Mouse (Mus musculus): ENCODE data around the gene Fkbp8.
"Not testable (repeated sequence)": the region's sequence is repeated elsewhere in the genome, so short reads cannot be mapped to it uniquely, and the experiment has no call there.

The Fkbp8 gene

DNA sequence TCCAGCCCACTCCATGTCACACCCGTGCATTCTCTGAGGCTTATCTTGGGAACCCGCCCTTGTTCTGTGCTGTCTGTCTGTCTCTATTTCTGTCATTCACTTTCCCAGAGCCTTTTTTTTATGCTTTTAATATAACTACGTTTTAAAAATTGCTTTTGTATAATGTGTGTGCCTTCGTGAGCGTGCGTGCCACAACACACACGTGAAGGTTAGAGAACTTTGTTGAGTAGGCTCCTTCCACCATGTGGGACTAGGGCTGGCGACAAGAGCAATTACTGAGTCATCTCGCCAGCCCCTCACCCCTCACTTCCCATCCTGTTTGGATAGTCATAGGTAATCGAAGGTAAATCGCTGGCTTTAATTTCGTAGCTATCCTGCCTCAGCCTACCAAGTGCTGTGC is 25.0 kb upstream of the Fkbp8 start:
- DNase-seq (ENCODE audit: low spot score) = no peak

DNA sequence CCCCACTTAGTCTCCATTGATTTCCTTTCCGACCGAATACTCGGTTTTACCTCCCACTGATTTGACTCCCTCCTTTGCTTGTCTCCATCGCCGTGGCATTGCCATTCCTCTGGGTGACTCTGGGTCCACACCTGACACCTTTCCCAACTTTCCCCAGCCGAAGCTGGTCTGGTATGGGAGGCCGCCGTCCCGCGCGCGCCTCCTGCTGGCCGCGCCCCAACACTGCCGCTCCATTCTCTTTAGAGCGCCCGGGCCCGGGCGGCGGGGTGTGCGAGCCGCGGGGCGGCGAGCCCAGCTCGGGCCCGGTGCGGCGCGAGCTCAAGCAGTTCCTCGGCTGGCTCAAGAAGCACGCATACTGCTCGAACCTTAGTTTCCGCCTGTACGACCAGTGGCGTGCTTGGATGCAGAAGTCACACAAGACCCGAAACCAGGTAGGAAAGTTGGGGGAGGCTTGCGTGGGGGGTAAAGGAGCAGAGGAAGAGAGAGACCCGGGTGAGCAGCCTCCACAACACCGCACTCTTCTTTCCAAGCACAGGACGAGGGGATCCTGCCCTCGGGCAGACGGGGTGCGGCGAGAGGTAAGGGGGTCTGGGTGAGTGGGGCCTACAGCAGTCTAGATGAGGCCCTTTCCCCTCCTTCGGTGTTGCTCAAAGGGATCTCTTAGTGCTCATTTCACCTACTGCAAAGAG is 24.3 kb upstream of the Fkbp8 start:
- peak; percentile 73 for DNase-seq (ENCODE audit: low spot score)

DNA sequence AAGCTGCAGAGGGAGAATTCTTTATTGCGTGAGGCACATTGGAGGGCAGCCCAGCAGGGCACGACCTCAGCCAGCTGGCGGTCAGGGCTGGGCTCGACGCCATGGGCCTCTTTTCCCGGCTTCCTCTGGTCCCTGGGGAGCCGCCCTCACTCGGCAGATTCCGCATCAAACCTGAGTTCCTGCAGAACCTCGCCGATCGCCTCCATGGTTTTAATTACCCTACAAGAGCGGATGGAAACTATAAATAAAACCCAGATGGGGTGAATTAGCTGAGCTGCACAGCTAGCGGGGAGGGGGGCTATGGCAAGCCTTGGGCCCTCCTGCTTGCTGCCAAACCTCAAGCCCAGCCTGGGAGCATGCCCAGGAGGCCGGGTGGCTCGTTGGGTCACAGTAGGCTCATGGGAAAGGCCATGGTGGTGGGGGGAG is 23.2 kb upstream of the Fkbp8 start:
- DNase-seq (ENCODE audit: low spot score) = no peak

DNA sequence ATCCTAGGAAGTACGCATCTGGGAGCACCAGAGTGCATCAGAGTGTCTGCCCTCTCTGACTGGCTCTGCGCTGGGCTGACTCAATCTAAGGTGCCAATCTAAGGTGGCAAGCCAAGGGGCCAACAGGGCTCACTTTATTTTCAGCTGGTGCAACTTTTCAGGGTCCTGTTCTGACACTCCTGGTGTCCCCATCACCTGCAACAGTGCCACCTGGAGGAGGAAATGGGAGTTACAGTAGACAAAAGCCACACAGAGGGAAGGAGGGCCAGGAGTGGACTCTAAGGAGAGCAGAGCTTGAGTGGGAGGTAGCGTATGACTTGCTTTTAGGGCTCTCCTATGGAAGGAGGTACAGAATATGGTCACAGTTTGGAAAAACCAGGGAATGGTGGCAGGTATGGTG is 22.7 kb upstream of the Fkbp8 start:
- DNase-seq (ENCODE audit: low spot score) = peak; percentile 62

DNA sequence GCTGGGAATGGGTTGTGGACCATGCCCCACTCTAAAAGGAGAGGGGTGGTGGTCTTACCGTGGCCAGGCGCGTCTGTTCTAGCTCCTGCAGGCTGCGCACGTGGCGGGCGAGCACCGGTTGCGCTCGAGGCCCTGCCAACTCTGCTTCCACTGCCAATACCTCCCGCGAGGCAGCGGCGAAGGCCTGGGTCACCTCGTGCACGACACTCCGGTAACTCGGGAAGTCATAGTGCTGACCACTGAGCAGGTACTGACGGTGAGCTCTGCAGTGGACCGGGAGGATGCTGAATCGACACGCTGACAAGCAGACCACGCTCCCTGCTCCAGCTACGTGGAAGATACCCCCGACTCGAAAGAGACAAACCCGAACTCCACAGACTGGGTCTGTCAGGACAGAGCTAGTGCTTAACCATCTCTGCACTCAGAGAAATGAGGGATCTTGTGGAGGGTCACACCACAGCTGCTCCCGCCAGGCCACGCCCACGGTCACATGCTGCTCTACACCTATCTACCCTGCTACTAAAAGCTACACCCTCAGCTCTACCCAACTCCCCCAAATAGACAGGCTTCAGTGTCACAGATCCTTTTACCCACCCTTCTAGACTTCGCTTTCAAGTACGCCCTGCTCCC is 21.7 kb upstream of the Fkbp8 start:
- DNase-seq (ENCODE audit: low spot score) = no peak

DNA sequence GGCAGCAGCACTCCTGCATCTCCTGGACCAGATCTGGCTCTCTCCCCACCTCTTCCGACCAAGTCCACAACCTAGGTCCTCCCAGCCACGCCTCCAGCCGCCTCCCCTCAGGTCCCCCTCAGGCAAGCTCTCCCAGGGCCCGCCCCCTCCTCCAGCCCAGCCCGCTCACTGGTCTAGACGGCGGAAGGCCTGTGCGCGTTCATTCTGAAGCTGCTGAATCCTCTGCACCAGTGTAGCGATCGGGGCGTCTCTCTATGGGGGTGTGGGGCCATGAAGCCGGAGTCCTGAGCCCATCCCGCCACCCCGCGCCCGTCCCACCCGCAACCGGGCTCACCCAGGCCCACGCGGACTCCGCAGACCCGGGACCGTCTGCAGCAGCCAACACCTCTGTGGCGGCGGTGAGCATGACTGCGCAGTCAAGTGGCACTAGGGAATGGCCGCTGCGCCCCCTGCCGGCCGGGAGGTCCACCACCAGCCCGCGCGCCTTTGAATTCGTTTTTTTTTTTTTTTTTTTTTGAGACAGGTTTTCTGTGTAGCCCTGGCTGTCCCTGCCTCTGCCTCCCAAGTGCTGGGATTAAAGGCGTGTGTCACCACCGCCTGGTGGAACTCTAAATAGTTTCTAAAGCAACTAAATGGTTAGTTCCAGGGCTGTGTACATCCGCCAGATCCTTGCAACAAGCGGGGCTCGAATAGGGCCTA is 21.0 kb upstream of the Fkbp8 start, which contains the start of gene Rex1bd:
Gene Rex1bd (minus strand): TSS at position 425 of the 699 bp plus-strand sequence.
- DNase-seq (ENCODE audit: low spot score) = peak; percentile 95

DNA sequence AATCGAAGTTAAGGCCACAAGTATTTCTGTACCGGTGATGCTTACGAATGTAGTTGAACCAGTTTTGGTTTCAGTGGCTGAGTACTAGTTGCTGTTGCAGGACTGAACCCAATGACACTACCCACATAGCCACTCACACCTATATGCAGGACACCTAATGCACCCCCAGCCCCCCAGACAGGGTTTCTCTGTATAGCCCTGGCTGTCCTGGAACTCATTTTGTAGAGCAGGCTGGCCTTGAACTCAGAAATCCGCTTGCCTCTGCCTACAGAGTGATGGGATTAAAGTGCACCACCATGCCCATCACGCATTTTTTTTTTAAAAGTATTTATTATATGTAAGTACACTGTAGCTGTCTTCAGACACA is 20.5 kb upstream of the Fkbp8 start:
- no peak for DNase-seq (ENCODE audit: low spot score)

DNA sequence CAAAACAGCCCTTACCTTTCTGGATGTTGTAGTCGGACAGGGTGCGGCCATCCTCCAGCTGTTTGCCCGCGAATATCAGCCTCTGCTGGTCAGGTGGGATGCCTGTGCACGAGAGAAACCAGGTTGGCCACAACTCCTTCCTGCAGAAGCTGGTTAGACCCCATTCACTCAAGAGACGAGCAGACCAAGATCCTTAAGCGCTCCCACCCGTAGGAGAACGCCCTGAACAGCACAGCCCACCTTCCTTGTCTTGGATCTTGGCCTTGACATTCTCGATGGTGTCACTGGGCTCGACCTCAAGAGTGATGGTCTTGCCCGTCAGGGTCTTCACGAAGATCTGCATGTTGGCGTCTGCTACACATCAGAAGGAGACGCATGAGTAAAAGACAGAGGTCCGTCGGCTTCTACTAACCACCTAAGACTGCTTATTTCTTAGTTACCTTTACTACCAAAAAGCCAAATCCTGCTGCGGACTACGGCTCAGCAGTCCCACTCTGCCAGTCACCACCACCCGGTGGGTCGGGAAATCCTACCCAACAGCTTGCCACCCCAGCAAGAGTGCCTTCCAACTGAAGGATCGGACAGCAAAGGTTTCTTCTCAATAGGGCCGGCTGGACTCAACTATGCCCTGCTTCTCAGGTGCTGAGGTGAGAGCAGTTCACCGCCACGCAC is 18.1 kb upstream of the Fkbp8 start:
- no peak for DNase-seq (ENCODE audit: low spot score)

DNA sequence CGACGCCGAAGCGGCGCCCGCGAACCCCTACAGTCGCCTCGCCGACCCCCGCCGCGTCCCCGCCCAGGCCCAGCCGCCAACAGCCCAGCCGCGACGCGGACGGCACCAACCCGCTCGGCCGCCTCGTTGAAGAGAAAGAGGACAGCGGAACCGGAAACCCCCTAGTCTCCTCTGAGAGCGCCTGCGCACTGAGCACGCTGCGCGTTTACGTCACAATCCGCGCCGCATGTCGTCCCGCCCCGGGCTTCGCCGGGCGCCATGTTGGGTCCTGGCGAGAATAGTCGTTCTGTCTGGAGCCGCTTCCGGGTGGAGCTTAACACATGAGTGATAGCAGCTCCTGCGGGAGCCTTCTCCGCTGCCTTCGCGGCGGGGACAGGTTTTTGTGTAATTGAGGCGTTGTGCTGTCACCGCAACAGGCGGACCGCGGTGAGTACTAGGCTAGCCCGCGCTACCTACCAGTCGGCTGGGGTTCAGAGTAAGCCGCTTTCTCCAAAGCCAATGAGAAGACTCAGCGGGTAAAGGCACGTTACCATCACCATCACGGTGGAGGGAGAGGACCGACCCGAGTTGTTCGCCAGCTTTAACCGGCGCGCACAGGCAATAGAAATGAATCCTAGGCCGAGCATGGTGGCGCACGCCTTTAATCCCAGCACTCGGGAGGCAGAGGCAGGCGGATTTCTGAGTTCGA is 17.2 kb upstream of the Fkbp8 start, which contains the start of gene Uba52:
Gene Uba52 (minus strand): TSS at position 574 of the 688 bp plus-strand sequence.
- DNase-seq (ENCODE audit: low spot score) = peak; percentile 97

DNA sequence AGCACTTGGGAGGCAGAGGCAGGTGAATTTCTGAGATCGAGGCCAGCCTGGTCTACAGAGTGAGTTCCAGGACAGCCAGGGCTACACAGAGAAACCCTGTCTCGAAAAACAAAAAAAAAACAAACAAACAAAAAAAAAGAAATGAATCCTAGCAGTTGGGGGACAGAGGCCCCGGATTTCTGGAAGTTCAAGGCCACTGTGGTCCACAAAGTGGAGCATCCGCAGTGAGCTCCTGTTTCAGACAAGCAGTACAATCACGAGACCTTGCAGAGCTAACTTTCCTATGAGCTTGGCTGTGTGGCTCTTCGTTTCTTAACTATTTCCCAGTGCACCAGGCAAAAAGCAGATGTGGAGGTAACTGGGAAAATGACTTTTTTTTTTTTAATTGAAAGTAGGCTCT is 16.4 kb upstream of the Fkbp8 start:
- DNase-seq (ENCODE audit: low spot score) = not testable (repeated sequence)

DNA sequence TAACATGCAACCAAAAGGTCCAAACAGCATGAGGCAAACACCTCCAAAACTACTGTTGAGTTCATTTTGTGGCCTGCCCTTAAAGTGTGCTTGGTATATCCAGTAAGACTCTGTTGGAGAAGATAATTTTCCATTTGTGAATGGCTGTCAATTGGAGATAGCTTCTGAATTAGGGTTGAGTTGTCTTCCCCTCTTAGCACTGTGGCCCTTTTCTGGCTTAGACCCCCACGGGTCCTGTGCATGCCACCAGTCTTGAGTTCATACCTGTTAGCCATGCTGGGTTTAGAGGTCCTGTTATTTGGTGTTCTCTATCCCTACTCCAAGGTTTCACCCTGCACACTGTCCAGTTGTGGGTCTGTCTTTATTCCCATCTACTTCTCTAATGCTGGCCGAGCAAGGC is 15.8 kb upstream of the Fkbp8 start:
- DNase-seq (ENCODE audit: low spot score) = no peak

DNA sequence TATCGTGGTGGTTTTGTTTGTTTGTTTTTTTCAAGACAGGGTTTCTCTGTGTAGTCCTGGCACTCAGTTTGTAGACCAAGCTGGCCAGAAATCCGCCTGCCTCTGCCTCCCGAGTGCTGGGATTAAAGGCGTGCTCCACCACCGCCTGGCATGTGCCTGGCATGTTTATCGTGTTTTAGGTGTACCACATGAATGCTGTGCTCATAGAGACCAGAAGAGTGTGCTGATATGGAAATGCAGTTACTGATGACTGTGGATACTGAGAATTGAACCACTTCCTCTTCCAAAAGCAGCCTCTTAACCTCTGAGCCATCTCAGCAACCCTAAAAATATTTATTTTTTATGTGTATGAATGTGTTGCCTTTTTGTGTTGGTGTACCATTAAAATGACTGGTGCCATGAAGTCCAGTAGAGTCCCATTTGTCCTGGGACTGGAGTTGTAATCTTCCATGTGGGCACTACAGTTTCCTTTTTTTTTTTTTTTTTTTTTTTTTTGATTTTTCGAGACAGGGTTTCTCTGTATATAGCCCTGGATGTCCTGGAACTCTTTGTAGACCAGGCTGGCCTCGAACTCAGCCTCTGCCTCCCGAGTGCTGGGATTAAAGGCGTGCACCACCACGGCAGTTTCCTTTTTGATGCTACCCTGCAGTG is 15.1 kb upstream of the Fkbp8 start:
- no peak for DNase-seq (ENCODE audit: low spot score)

DNA sequence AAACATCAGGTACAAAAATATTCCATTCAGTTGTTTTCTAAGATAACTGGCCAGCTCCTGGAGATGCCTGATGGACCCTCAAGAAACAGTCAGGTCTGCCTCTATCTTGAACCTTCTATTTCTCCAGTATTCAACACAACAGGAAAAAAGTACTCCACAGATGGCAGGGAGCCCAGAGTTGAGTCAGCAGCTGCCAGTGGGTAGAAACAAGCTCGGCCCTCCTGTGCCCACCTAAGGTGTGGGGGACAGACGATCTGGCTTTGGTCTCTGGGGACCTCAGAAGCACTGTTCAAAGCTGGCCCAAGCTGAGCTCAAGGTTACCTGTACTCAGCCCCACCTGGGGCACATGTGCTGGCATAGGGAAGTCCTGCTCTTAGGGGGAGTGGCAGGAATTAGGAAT is 14.1 kb upstream of the Fkbp8 start:
- DNase-seq (ENCODE audit: low spot score) = no peak

DNA sequence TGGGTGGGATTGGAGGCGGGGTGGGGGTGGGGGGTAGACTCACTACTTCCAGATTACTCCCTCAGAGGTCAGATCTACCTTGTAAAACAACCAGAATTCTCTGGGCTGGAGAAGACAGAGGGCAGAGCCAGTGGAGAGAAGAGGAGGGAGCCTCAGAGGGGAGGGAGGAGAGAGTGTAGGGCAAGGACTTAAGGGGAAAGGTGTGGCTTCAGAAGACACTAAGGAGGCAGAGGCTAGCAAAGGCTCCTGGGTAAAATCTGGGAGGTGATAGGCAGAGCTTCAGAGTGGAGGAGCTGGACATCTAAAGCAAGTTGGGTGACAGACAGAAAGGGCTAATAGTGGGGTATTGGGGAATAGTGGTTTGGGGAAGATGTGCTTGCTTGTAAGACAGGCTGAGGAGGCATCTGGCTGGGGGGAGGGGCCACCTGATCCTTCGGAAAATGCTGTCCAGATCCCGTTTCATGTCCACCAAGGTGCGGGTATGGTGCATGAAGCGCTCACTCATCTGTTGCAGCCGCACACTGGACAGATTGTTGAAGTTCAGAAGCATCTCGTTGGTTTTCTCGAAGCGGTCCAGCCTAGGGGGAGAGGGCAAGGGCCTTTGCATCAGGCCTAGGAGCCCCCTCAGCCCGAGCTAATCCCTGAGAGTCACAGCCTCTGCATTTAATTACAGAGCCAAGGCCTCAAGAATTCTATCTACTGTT is 9.4 kb upstream of the Fkbp8 start:
- DNase-seq (ENCODE audit: low spot score) = no peak

DNA sequence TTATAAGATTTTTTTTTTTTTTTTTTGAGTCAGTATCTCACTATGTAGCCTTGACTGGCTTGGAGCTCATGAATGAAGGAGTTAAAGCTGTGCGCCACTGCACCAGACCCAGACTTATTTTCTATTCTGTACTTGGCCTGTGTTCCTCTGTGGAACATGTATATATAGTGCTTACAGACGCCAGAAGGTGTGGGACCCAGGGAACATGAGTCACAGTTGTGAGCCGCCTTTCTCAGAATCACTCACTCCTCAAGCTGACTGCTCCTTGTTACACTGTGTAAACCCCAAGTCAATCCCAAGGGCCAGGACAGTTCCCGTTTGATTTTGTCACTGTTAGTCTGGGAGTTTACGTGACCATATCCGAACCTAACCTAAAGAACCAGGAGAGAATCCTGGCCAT is 8.5 kb upstream of the Fkbp8 start:
- no peak for DNase-seq (ENCODE audit: low spot score)

DNA sequence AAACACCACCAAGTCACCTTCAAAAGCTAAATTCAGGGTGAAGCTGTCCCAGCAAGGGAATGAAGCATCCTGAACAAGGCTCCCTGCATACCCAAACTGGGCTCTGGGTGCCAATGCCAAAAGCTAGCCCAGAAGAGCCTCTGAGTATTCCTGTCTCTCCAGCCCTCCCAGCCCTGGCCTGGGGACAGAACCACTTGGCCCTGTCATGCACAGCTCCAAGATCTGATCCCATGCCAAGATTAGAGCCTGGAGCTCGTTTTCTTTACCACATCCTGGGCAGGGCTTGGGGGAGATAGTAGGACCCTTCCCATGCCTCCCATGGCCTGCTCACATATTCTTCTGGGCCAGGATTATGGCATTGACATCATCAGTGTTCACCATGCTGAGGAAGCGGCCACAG is 7.9 kb upstream of the Fkbp8 start:
- DNase-seq (ENCODE audit: low spot score) = no peak

DNA sequence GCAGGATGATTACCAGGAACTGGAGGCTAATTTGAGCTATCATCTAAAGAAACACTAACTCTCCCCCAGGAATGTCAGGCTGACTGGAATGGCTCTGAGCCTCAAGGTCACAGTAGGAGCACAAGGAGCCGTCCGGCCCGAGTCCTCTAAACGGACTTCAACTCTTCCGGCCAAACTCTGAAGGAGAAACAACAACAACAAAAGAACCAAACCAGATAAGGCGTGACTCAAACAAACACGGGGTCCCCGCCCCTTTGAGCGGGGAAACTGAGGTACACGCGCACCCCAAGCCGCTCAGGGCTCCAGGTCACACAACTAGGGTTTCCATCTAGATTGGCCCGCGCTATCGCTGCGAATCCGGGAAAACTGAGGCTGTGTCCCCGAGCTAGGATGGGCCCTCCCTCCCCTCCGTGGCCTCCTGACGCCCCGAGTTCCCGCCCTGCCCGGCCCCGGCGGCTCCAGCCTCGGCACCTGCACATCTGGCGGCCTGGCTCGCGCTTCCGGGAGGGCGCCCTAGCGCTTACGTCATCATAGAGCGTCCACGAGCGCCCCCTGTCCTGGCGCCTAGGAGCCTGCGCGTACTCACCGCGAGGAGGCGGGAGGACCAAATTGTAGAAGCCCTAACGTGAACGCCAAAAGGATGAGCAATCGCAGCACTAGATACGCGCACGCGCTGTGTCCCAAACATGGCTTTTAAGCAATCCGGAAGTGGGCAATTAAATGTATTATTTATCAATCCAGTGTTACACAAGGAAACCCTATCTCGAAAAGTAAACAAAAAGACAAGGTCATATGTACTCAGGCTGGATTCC is 4.7 kb upstream of the Fkbp8 start:
- peak; percentile 95 for DNase-seq (ENCODE audit: low spot score)

DNA sequence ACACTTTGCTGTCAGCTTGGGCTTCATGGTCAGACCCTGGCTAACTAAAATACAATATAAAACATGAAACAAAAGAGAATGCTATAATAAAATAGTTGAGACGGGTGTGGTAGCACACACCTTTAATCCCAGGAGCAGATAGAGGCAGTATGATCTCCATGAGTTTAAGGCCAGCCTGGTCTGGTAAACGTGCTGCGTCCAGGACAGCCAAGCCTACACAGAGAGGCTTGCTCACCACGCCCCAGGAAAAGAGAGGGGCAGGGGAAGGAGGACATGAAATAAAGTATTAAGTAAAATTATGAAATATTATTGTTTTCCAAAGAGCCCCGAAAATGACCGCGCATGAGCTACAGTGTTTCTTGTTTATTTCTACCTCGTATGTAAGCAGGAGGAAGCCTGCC is 413 bp upstream of the Fkbp8 start:
- DNase-seq (ENCODE audit: low spot score) = no peak

DNA sequence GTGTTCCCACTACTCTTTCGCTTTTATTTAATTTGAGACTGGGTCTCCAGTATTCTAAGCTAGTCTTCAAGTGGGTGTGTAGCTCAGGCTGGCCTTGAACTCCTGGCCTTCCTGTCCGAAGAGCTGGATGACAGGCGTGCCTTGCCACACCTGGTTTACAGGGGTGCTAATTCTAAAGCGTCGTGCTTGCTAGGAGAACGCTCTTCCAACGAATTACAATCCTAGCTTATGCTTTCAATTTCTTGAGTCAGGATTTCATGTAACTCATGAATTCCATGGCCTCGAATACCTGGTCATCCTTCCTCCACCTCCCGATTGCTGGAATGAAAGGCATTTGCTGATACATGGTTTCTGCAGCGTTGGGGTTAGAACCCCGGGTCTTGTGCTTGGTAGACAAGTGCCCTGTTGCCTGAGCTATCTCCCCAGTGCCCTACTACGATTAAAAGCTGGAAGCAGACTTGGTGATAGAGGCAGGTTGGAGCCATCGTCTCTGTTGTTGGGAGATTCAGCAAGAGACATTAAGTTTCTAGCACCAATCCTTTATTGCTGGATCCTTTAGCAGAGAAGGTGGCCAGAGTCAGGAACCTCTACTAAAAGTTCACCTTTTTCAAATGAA is 766 bp downstream of the Fkbp8 start:
- DNase-seq (ENCODE audit: low spot score) = no peak

DNA sequence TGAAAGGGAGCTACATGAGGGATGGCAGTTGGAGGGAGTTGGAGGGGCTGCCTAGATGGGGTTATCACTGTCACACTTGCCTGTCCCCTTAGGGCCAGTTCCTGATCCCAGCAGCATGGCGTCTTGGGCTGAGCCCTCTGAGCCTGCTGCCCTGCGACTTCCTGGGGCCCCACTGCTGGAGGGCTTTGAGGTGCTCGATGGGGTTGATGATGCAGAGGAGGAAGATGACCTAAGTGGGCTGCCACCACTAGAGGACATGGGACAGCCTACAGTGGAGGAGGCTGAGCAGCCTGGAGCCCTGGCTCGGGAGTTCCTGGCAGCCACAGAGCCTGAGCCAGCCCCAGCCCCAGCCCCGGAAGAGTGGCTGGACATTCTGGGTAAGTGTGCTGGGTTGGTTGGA is 1.8 kb downstream of the Fkbp8 start:
- DNase-seq (ENCODE audit: low spot score) = no peak

All from testis, postnatal 14 days (tissue).